Mouse (Mus musculus) activated CD4-positive, CD25-positive, alpha-beta regulatory T cell (primary cell): Measurements from ENCODE around the gene Rasgrp3. TPM values are rescaled to one million over a fixed set of nuclear protein-coding genes. Genes with fewer than 3 reads are reported as not detected.

ENCODE experiments used
- polyA plus RNA-seq, 2 experiments: library from polyadenylated mRNA; unstranded; fragments of 100-300 nt; shearing (Covaris generic); gene quantifications; one replicate each; pipeline ENCODE4 v1.2.1; 2017

Rasgrp3 gene
- 1 to 10 TPM in 1 of 2 experiments, under 1 TPM in 1; 0.05 to 2.0 TPM for polyA plus RNA-seq

GRCm38 (mm10) chr17:75435599-75435998, at the start of gene Rasgrp3:
Gene Rasgrp3, plus strand, starts transcription at chr17:75435896.

GRCm38 (mm10) chr17:75551512-75552400, 116.1 kb downstream of the Rasgrp3 start, which contains the start of gene Fam98a:
Gene Fam98a, minus strand, starts transcription at chr17:75551946.

Other genes with a start within 250 kb of the Rasgrp3 start
- gene Fam98a, start 116.0 kb downstream of the Rasgrp3 start, polyA plus RNA-seq: 10 to 100 TPM; 15.6 to 15.8 TPM